Mouse (Mus musculus): ENCODE results near the gene Chst8. TPM values are rescaled to one million over a fixed set of nuclear protein-coding genes. Genes with fewer than 3 reads are reported as not detected.

Chst8 gene
- polyA plus RNA-seq, 1 experiment from 2014 or later, result 5.7 TPM

GRCm38 (mm10) chr7:34745426-34745825 lies 67.1 kb downstream of the Chst8 start:
- Histone ChIP-seq H3K27ac (no peak overlapping the region), H3K4me3 (no peak overlapping the region), H3K9me3 (peaks cover 3% of the 10 kb centered on the region; the same call in 1 of the 2 replicates), H3K4me1 (peaks cover 34% of the 10 kb centered on the region), H3K36me3 (replicated peaks) (no peaks in the 10 kb centered on the region), H3K27me3 (ENCODE audit: poor library complexity, severe bottlenecking) (no peaks in the 10 kb centered on the region)
- 81% methylated on average over 9 of the region's 9 CpGs for WGBS
- DNase-seq (ENCODE audit: extremely low spot score, low spot score), result no peak

- H3K27ac ChIP-seq, result no peak overlapping the region
- no peaks in the 10 kb centered on the region for H3K36me3 ChIP-seq (replicated peaks)
- H3K9me3 ChIP-seq, result peaks cover 3% of the 10 kb centered on the region; the same call in 1 of the 2 replicates
- 92% methylated on average over 8 of the region's 8 CpGs for WGBS
- DNase-seq (ENCODE audit: extremely low spot score, low spot score), result no peak
- peaks cover 30% of the 10 kb centered on the region for H3K4me1 ChIP-seq
- no peak overlapping the region for H3K4me3 ChIP-seq
- no peaks in the 10 kb centered on the region for H3K27me3 ChIP-seq (ENCODE audit: poor library complexity, severe bottlenecking)
Observed at GRCm38 (mm10) chr7:34744994-34745393, 67.5 kb downstream of the Chst8 start.

GRCm38 (mm10) chr7:34743411-34744085 lies 69.0 kb downstream of the Chst8 start:
- H3K36me3 ChIP-seq (replicated peaks), result no peaks in the 10 kb centered on the region
- peaks cover 25% of the 10 kb centered on the region for H3K4me1 ChIP-seq
- no peaks in the 10 kb centered on the region for H3K27me3 ChIP-seq (ENCODE audit: poor library complexity, severe bottlenecking)
- WGBS, result 82% methylated on average over 8 of the region's 8 CpGs
- H3K27ac ChIP-seq, result no peak overlapping the region
- no peak overlapping the region for H3K4me3 ChIP-seq
- no peaks in the 10 kb centered on the region; the same call in 1 of the 2 replicates for H3K9me3 ChIP-seq
- DNase-seq (ENCODE audit: extremely low spot score, low spot score), result no peak

GRCm38 (mm10) chr7:34739371-34739770 lies 73.1 kb downstream of the Chst8 start:
- H3K9me3 ChIP-seq, result no peaks in the 10 kb centered on the region; the same call in 1 of the 2 replicates
- WGBS, result 95% methylated on average over 8 of the region's 8 CpGs
- H3K4me3 ChIP-seq, result no peak overlapping the region
- peaks cover 15% of the 10 kb centered on the region for H3K4me1 ChIP-seq
- no peak for DNase-seq (ENCODE audit: extremely low spot score, low spot score)
- H3K36me3 ChIP-seq (replicated peaks), result no peaks in the 10 kb centered on the region
- no peaks in the 10 kb centered on the region for H3K27me3 ChIP-seq (ENCODE audit: poor library complexity, severe bottlenecking)
- no peak overlapping the region for H3K27ac ChIP-seq

- peaks cover 9% of the 10 kb centered on the region for H3K4me1 ChIP-seq
- H3K4me3 ChIP-seq, result no peak overlapping the region
- no peaks in the 10 kb centered on the region; the same call in 1 of the 2 replicates for H3K9me3 ChIP-seq
- no peak for DNase-seq (ENCODE audit: extremely low spot score, low spot score)
- H3K27me3 ChIP-seq (ENCODE audit: poor library complexity, severe bottlenecking), result no peaks in the 10 kb centered on the region
- H3K36me3 ChIP-seq (replicated peaks), result no peaks in the 10 kb centered on the region
- 0 out of 2 replicates have a peak overlapping the region, but pooled peaks have one; percentile 51 for H3K27ac ChIP-seq
- WGBS, result 82% methylated on average over 6 of the region's 6 CpGs
Observed at GRCm38 (mm10) chr7:34737206-34737605, 75.3 kb downstream of the Chst8 start.

- 90% methylated on average over 6 of the region's 6 CpGs for WGBS
- Histone ChIP-seq H3K9me3 (no peaks in the 10 kb centered on the region; the same call in 1 of the 2 replicates), H3K27ac (0 out of 2 replicates have a peak overlapping the region, but pooled peaks have one; percentile 20), H3K36me3 (replicated peaks) (no peaks in the 10 kb centered on the region), H3K4me3 (no peak overlapping the region), H3K27me3 (ENCODE audit: poor library complexity, severe bottlenecking) (no peaks in the 10 kb centered on the region), H3K4me1 (peaks cover 3% of the 10 kb centered on the region)
- DNase-seq (ENCODE audit: extremely low spot score, low spot score), result no peak
Observed at GRCm38 (mm10) chr7:34734348-34734747, 78.2 kb downstream of the Chst8 start.

GRCm38 (mm10) chr7:34728931-34729330 lies 83.6 kb downstream of the Chst8 start:
- no peaks in the 10 kb centered on the region for H3K27me3 ChIP-seq (ENCODE audit: poor library complexity, severe bottlenecking)
- peaks cover 5% of the 10 kb centered on the region; the same call in 1 of the 2 replicates for H3K4me1 ChIP-seq
- H3K36me3 ChIP-seq (replicated peaks), result no peaks in the 10 kb centered on the region
- H3K4me3 ChIP-seq, result no peak overlapping the region
- H3K27ac ChIP-seq, result no peak overlapping the region
- WGBS, result 41% methylated on average over 6 of the region's 6 CpGs
- no peaks in the 10 kb centered on the region for H3K9me3 ChIP-seq
- no peak for DNase-seq (ENCODE audit: extremely low spot score, low spot score)

GRCm38 (mm10) chr7:34725206-34725605 lies 87.3 kb downstream of the Chst8 start:
- Histone ChIP-seq H3K9me3 (no peaks in the 10 kb centered on the region), H3K4me1 (peaks cover 34% of the 10 kb centered on the region), H3K27ac (no peak overlapping the region), H3K4me3 (no peak overlapping the region), H3K27me3 (ENCODE audit: poor library complexity, severe bottlenecking) (no peaks in the 10 kb centered on the region), H3K36me3 (replicated peaks) (no peaks in the 10 kb centered on the region)
- 88% methylated on average over 4 of the region's 4 CpGs for WGBS
- DNase-seq (ENCODE audit: extremely low spot score, low spot score), result no peak

GRCm38 (mm10) chr7:34722551-34723230 lies 89.8 kb downstream of the Chst8 start:
- H3K27ac ChIP-seq, result peak overlapping the region; percentile 84
- H3K4me1 ChIP-seq, result peaks cover 43% of the 10 kb centered on the region
- no peaks in the 10 kb centered on the region for H3K9me3 ChIP-seq
- H3K36me3 ChIP-seq (replicated peaks), result no peaks in the 10 kb centered on the region
- 67% methylated on average over 11 of the region's 11 CpGs for WGBS
- no peak for DNase-seq (ENCODE audit: extremely low spot score, low spot score)
- no peak overlapping the region for H3K4me3 ChIP-seq
- peaks cover 7% of the 10 kb centered on the region for H3K27me3 ChIP-seq (ENCODE audit: poor library complexity, severe bottlenecking)

GRCm38 (mm10) chr7:34722151-34722550 lies 90.4 kb downstream of the Chst8 start:
- Histone ChIP-seq H3K27ac (peak overlapping the region; percentile 84), H3K4me1 (peaks cover 48% of the 10 kb centered on the region), H3K9me3 (no peaks in the 10 kb centered on the region), H3K4me3 (no peak overlapping the region), H3K27me3 (ENCODE audit: poor library complexity, severe bottlenecking) (peaks cover 8% of the 10 kb centered on the region), H3K36me3 (replicated peaks) (no peaks in the 10 kb centered on the region)
- WGBS, result 53% methylated on average over 8 of the region's 8 CpGs
- no peak for DNase-seq (ENCODE audit: extremely low spot score, low spot score)

- peak; percentile 57 for DNase-seq (ENCODE audit: extremely low spot score, low spot score)
- Histone ChIP-seq H3K9me3 (no peaks in the 10 kb centered on the region), H3K27ac (peak overlapping the region; percentile 84), H3K36me3 (replicated peaks) (no peaks in the 10 kb centered on the region), H3K27me3 (ENCODE audit: poor library complexity, severe bottlenecking) (peaks cover 13% of the 10 kb centered on the region), H3K4me1 (peaks cover 53% of the 10 kb centered on the region), H3K4me3 (no peak overlapping the region)
- WGBS, result 4% methylated on average over 5 of the region's 5 CpGs
Observed at GRCm38 (mm10) chr7:34721650-34722048, 90.9 kb downstream of the Chst8 start.

GRCm38 (mm10) chr7:34720882-34721649 lies 91.4 kb downstream of the Chst8 start:
- no peaks in the 10 kb centered on the region for H3K36me3 ChIP-seq (replicated peaks)
- H3K27ac ChIP-seq, result peak overlapping the region; percentile 84
- H3K4me3 ChIP-seq, result no peak overlapping the region
- H3K4me1 ChIP-seq, result peaks cover 56% of the 10 kb centered on the region
- no peak for DNase-seq (ENCODE audit: extremely low spot score, low spot score)
- no peaks in the 10 kb centered on the region for H3K9me3 ChIP-seq
- WGBS, result 29% methylated on average over 5 of the region's 5 CpGs
- peaks cover 16% of the 10 kb centered on the region for H3K27me3 ChIP-seq (ENCODE audit: poor library complexity, severe bottlenecking)
